Mouse (Mus musculus) MEL (cell line): ENCODE data around the gene Hnrnpll.

Source experiments
- CTCF ChIP-seq, 3 experiments: IDR thresholded peaks in 2 of 3; conservative IDR thresholded peaks in 1 of 3; 2 replicates each; pipeline ENCODE4 v1.5.1; 2011 to 2012; ENCODE audit warnings: low read length in 3 of 3, low read depth in 2 of 3, mild to moderate bottlenecking in 2 of 3, improper control_type of control experiment in 1 of 3, inconsistent platforms in 1 of 3, mixed read lengths in 1 of 3, moderate library complexity in 1 of 3; ENCODE audit not compliant: control insufficient read depth in 1 of 3, insufficient read depth in 1 of 3, poor library complexity in 1 of 3, severe bottlenecking in 1 of 3
- E2F4 ChIP-seq: IDR thresholded peaks from 2 replicates; pipeline ENCODE4 v1.6.1; 2011; ENCODE audit warnings: low read depth, low read length, improper control_type of control experiment, borderline replicate concordance
- EP300 ChIP-seq, 2 experiments: IDR thresholded peaks; 2 replicates each; pipeline ENCODE4 v1.6.1; 2011; ENCODE audit warnings: improper control_type of control experiment in 2 of 2, low read length in 2 of 2, low read depth in 1 of 2, mild to moderate bottlenecking in 1 of 2
- GATA1 ChIP-seq: IDR thresholded peaks from 2 replicates; pipeline ENCODE4 v1.6.1; 2011; ENCODE audit warnings: low read depth, low read length, improper control_type of control experiment
- MAX ChIP-seq: IDR thresholded peaks from 2 replicates; pipeline ENCODE4 v1.6.1; 2011; ENCODE audit warnings: low read length, improper control_type of control experiment
- MAZ ChIP-seq: IDR thresholded peaks from 2 replicates; pipeline ENCODE4 v1.6.1; 2012; ENCODE audit warnings: low read depth, mild to moderate bottlenecking, inconsistent platforms, low read length, improper control_type of control experiment
- POLR2A ChIP-seq, 2 experiments: IDR thresholded peaks; 2 replicates each; pipeline ENCODE4 v1.6.1; 2011 to 2012; ENCODE audit warnings: low read length in 2 of 2, mild to moderate bottlenecking in 2 of 2, control low read depth in 1 of 2, improper control_type of control experiment in 1 of 2, low read depth in 1 of 2, moderate library complexity in 1 of 2; ENCODE audit not compliant: control insufficient read depth in 1 of 2, insufficient read depth in 1 of 2, poor library complexity in 1 of 2
- POLR2AphosphoS2 ChIP-seq: IDR thresholded peaks from 2 replicates; pipeline ENCODE4 v1.6.1; 2011; ENCODE audit warnings: low read length, improper control_type of control experiment
- USF1 ChIP-seq: IDR thresholded peaks from 2 replicates; pipeline ENCODE4 v1.6.1; 2014; ENCODE audit warnings: low read depth, mild to moderate bottlenecking, inconsistent platforms, low read length, improper control_type of control experiment, moderate library complexity
- ZNF384 ChIP-seq: IDR thresholded peaks from 2 replicates; pipeline ENCODE4 v1.6.1; 2012; ENCODE audit warnings: low read depth, mild to moderate bottlenecking, inconsistent platforms, low read length, improper control_type of control experiment

GRCm38 (mm10) chr17:79991166-79991958 is 70.8 kb downstream of the Hnrnpll start:
- TF ChIP-seq EP300 (IDR thresholded peaks at IDR 0.05; ENCODE audit: low read depth in 1 of 2, low read length in 2 of 2) (no peak), POLR2AphosphoS2 (no peak), E2F4 (no peak), POLR2A (IDR thresholded peaks at IDR 0.05; ENCODE audit: control insufficient read depth in 1 of 2, insufficient read depth in 1 of 2, low read depth in 1 of 2, low read length in 2 of 2, poor library complexity in 1 of 2) (no peak), GATA1 (no peak), MAX (no peak), CTCF (IDR thresholded peaks at IDR 0.05 in 2 of 3, conservative IDR thresholded peaks at IDR 0.05 in 1 of 3; ENCODE audit: control insufficient read depth in 1 of 3, insufficient read depth in 1 of 3, low read depth in 2 of 3, low read length in 3 of 3, poor library complexity in 1 of 3, severe bottlenecking in 1 of 3) (no peak), USF1 (no peak), ZNF384 (no peak), MAZ (no peak)
